Mouse (Mus musculus) heart, postnatal 10 days (tissue): Measurements from ENCODE around the gene Slc35g3. TPM values are rescaled to one million over a fixed set of nuclear protein-coding genes. Genes with fewer than 3 reads are reported as not detected.

Experiments
- total RNA-seq, 2 experiments: library from RNA; stranded (reverse); gene quantifications; 2 replicates each; pipeline ENCODE4 v1.2.3; 2021

Gene Slc35g3
- total RNA-seq, 2 experiments from 2014 or later: 0.17 to 0.40 TPM

Other genes starting within 250 kb of the Slc35g3 start
- gene Dnah2, start 212.9 kb downstream of the Slc35g3 start, total RNA-seq: under 1 TPM; 0.02 to 0.10 TPM
- gene Efnb3, start 201.8 kb downstream of the Slc35g3 start, total RNA-seq: 100 to 1,000 TPM in 1 of 2 experiments, 10 to 100 TPM in 1; 97.6 to 115 TPM
- 1 to 10 TPM; 5.9 to 6.8 TPM for gene Wrap53, start 181.7 kb downstream of the Slc35g3 start, total RNA-seq
- 10 to 100 TPM; 32.5 to 45.2 TPM for gene Trp53, start 181.6 kb downstream of the Slc35g3 start, total RNA-seq
- gene Atp1b2, start 156.0 kb downstream of the Slc35g3 start, total RNA-seq: 10 to 100 TPM; 29.9 to 36.5 TPM
- not detected for gene Shbg, start 144.1 kb downstream of the Slc35g3 start, total RNA-seq
- gene Sat2, start 139.9 kb downstream of the Slc35g3 start, total RNA-seq: 1 to 10 TPM; 4.3 to 4.7 TPM
- 10 to 100 TPM; 72.1 to 78.7 TPM for gene Fxr2, start 129.0 kb downstream of the Slc35g3 start, total RNA-seq
- not detected for gene Sox15, start 106.7 kb downstream of the Slc35g3 start, total RNA-seq
- 10 to 100 TPM; 33.1 to 33.7 TPM for gene Mpdu1, start 99.3 kb downstream of the Slc35g3 start, total RNA-seq
- gene Cd68, start 95.8 kb downstream of the Slc35g3 start, total RNA-seq: 1 to 10 TPM; 5.8 to 7.8 TPM
- gene Eif4a1, start 89.5 kb downstream of the Slc35g3 start, total RNA-seq: 100 to 1,000 TPM; 389 to 397 TPM
- 10 to 100 TPM; 48.9 to 49.6 TPM for gene Senp3, start 79.9 kb downstream of the Slc35g3 start, total RNA-seq
- 1 to 10 TPM; 2.1 to 2.4 TPM for gene Tnfsf13, start 76.2 kb downstream of the Slc35g3 start, total RNA-seq
- gene Tnfsf12, start 66.1 kb downstream of the Slc35g3 start, total RNA-seq: 10 to 100 TPM; 19.6 to 20.3 TPM
- gene Tnfsfm13, start 65.9 kb downstream of the Slc35g3 start, total RNA-seq: 1 to 10 TPM; 5.1 to 5.2 TPM
- 10 to 100 TPM; 44.5 to 47.5 TPM for gene Polr2a, start 3.3 kb downstream of the Slc35g3 start, total RNA-seq
- 10 to 100 TPM; 42.2 to 43.9 TPM for gene Zbtb4, start 3.9 kb upstream of the Slc35g3 start, total RNA-seq
- 1 to 10 TPM; 5.8 to 7.1 TPM for gene Chrnb1, start 34.0 kb upstream of the Slc35g3 start, total RNA-seq
- 1 to 10 TPM; 1.9 to 3.5 TPM for gene Fgf11, start 39.9 kb upstream of the Slc35g3 start, total RNA-seq
- gene Tmem102, start 43.7 kb upstream of the Slc35g3 start, total RNA-seq: 1 to 10 TPM in 1 of 2 experiments, under 1 TPM in 1; 0.94 to 1.2 TPM
- not detected for gene Gm39566, start 53.3 kb upstream of the Slc35g3 start, total RNA-seq
- not detected for gene Spem2, start 56.5 kb upstream of the Slc35g3 start, total RNA-seq
- gene Spem1, start 60.2 kb upstream of the Slc35g3 start, total RNA-seq: not detected
- gene Nlgn2, start 75.8 kb upstream of the Slc35g3 start, total RNA-seq: 10 to 100 TPM; 13.6 TPM
- gene Tmem256, start 76.5 kb upstream of the Slc35g3 start, total RNA-seq: 100 to 1,000 TPM; 130 to 151 TPM
- gene Plscr3, start 84.4 kb upstream of the Slc35g3 start, total RNA-seq: 10 to 100 TPM; 52.5 to 59.7 TPM
- gene Tnk1, start 96.8 kb upstream of the Slc35g3 start, total RNA-seq: not detected
- not detected for gene Tmem95, start 116.0 kb upstream of the Slc35g3 start, total RNA-seq
- gene Kctd11, start 119.4 kb upstream of the Slc35g3 start, total RNA-seq: 1 to 10 TPM; 3.0 to 3.5 TPM
- 1 to 10 TPM; 2.7 to 3.0 TPM for gene Acap1, start 133.6 kb upstream of the Slc35g3 start, total RNA-seq
- 1 to 10 TPM; 2.1 to 2.7 TPM for gene 2810408A11Rik, start 139.0 kb upstream of the Slc35g3 start, total RNA-seq
- gene Neurl4, start 139.1 kb upstream of the Slc35g3 start, total RNA-seq: 10 to 100 TPM; 39.2 to 39.9 TPM
- 10 to 100 TPM; 29.4 to 30.5 TPM for gene Gps2, start 151.9 kb upstream of the Slc35g3 start, total RNA-seq
- gene Eif5a, start 160.0 kb upstream of the Slc35g3 start, total RNA-seq: 100 to 1,000 TPM; 488 to 490 TPM
- 10 to 100 TPM; 22.7 to 25.7 TPM for gene Ybx2, start 173.8 kb upstream of the Slc35g3 start, total RNA-seq
- gene Slc2a4, start 186.2 kb upstream of the Slc35g3 start, total RNA-seq: 100 to 1,000 TPM; 135 to 144 TPM
- not detected for gene Cldn7, start 202.8 kb upstream of the Slc35g3 start, total RNA-seq
- 100 to 1,000 TPM; 144 to 159 TPM for gene Ctdnep1, start 219.2 kb upstream of the Slc35g3 start, total RNA-seq
- gene Elp5, start 220.5 kb upstream of the Slc35g3 start, total RNA-seq: 10 to 100 TPM; 60.7 to 64.6 TPM
- gene Gabarap, start 229.2 kb upstream of the Slc35g3 start, total RNA-seq: 100 to 1,000 TPM; 275 to 295 TPM
- gene Phf23, start 233.8 kb upstream of the Slc35g3 start, total RNA-seq: 10 to 100 TPM; 23.1 to 27.7 TPM
- 10 to 100 TPM in 1 of 2 experiments, 1 to 10 TPM in 1; 8.6 to 11.8 TPM for gene Dvl2, start 238.6 kb upstream of the Slc35g3 start, total RNA-seq